Mouse (Mus musculus): ENCODE measurements around the gene H2-M10.6. TPM values are rescaled to one million over a fixed set of nuclear protein-coding genes. Genes with fewer than 3 reads are reported as not detected.
"Not testable (repeated sequence)": the region's sequence is repeated elsewhere in the genome, so short reads cannot be mapped to it uniquely, and the experiment has no call there.

Gene H2-M10.6
- polyA plus RNA-seq, 1 experiment from 2014 or later: not detected

GRCm38 (mm10) chr17:36826002-36826401 is 14.0 kb downstream of the H2-M10.6 start:
- H3K9ac ChIP-seq, H3K4me1 ChIP-seq, H3K36me3 ChIP-seq, H3K27me3 ChIP-seq, H3K4me3 ChIP-seq, H3K27ac ChIP-seq, H3K9me3 ChIP-seq: not testable (repeated sequence)
- ATAC-seq (ENCODE audit: low FRiP score, low read depth): peak; percentile 67; the same call in 1 of the 2 replicates
- H3K4me2 ChIP-seq (replicated peaks): peak overlapping the region; percentile 40; the same call in 1 of the 2 replicates
- 8% methylated on average over 5 of the region's 5 CpGs for WGBS

DNA sequence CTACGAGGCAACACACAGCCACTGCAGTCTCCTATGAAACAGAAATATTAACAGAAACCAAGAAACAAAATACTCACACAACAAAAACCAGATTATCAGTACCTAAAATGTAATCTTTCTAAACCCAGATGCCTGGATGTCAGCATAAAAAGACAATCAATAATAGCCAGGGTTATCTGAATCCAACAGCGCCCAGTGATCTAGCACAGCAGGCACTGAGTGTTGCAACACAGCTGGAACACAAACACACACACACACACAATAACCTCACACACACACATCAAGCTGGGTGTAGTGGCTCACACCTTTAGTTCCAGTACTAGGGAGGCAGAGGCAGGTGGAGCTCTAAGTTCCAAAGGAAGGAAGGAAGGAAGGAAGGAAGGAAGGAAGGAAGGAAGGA is 16.5 kb downstream of the H2-M10.6 start:
- no peak overlapping the region for H3K27ac ChIP-seq
- no peaks in the 10 kb centered on the region for H3K36me3 ChIP-seq
- H3K9ac ChIP-seq: no peak overlapping the region
- ATAC-seq (ENCODE audit: low FRiP score, low read depth): no peak
- H3K4me1 ChIP-seq: no peaks in the 10 kb centered on the region
- no peaks in the 10 kb centered on the region for H3K27me3 ChIP-seq
- no peaks in the 10 kb centered on the region for H3K9me3 ChIP-seq
- H3K4me2 ChIP-seq (replicated peaks): no peak overlapping the region
- WGBS: 80% methylated on average over 2 of the region's 2 CpGs
- H3K4me3 ChIP-seq: no peak overlapping the region

DNA sequence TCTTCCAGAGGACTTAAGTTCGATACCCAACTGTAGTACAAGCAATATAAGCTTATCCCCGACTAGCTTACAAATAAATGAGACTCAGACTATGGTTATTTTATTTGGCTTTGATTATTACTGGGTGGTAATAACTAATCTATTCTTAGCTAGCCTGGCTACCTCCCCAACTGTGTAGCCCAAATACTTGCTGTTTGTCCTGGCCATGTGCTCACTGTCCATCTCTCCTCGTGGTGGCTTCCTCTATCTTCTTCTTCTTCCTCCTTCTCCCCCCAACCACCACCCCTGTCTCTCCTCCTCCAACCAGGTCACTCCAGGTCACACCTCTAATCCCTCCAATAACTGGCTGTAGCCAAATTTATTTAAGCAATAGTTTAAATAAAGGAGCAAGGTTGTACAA is 18.5 kb downstream of the H2-M10.6 start:
- ATAC-seq (ENCODE audit: low FRiP score, low read depth): no peak
- Histone ChIP-seq H3K9ac (no peak overlapping the region), H3K27me3 (no peaks in the 10 kb centered on the region), H3K36me3 (no peaks in the 10 kb centered on the region), H3K4me2 (replicated peaks) (no peak overlapping the region), H3K27ac (no peak overlapping the region), H3K9me3 (no peaks in the 10 kb centered on the region), H3K4me3 (no peak overlapping the region), H3K4me1 (no peaks in the 10 kb centered on the region)
- WGBS: 75% methylated on average over 3 of the region's 3 CpGs

DNA sequence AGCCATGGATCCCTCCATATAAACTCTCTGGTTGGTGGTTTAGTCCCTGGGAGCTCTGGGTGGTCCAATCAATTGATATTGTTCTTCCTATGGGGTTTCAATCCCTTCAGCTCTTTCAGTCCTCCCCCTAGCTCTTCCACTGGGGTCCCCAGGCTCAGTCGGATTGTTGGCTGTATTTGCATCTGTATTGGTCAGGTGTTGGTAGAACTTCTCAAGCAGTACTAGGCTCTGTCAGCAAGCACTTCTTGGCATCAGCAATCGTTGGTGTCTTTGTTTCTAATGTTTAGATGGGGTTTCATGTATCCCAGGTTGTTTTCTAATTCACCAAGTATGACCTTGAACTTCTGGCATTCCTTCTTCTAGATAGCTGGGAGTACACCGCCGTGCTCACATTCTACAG is 20.7 kb downstream of the H2-M10.6 start:
- WGBS: 50% methylated on average over 4 of the region's 4 CpGs

DNA sequence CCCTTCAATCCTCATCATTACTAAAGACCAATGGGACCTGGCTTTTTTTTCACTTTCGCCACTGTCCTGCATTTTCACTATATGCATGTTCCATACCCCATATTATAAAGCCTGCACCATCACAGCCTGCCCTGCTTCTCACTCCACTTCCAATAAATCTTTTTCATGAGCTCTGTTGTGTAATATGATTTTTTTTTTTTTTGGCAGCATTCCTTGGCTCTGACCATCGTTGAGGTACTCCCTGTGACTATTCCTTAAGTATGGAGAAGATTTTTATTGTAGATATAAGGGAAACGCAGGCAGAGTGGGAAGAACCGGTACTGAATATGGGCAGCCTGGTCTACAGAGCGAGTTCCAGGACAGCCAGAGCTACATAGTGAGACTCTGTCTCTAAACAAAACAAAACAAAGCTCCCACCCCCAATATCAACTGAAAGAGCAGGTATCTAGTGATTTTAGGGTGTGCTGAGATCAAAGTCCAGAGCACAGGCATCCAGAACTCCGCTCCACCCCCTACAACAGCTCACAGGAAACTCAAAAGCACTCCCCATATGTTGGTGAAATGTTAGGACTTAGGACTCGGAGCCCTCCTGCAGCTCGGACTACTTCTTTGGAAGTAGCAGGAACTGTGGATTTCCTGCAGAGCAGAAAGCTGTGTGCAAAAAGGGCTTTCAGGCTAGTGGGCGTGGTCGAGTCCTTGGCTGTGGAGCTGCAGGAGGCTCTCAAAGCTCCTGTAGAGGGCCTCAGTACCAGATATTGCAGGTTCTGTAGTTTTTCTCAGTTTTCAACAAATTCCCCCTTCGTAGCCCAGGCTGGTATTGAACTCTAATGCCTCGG is 23.8 kb downstream of the H2-M10.6 start:
- 0 out of 2 replicates have a peak, but pooled peaks cover 4% of the 10 kb centered on the region for H3K36me3 ChIP-seq
- no peaks in the 10 kb centered on the region for H3K9me3 ChIP-seq
- peak overlapping the region; percentile 69 for H3K4me3 ChIP-seq
- H3K27me3 ChIP-seq: no peaks in the 10 kb centered on the region
- no peak overlapping the region for H3K9ac ChIP-seq
- no peak for ATAC-seq (ENCODE audit: low FRiP score, low read depth)
- peak overlapping the region; percentile 69 for H3K4me2 ChIP-seq (replicated peaks)
- H3K27ac ChIP-seq: peak overlapping the region; percentile 91
- 31% methylated on average over 12 of the region's 12 CpGs for WGBS
- peaks cover 27% of the 10 kb centered on the region for H3K4me1 ChIP-seq

More for the DNA sequence above, 20.7 kb downstream of the H2-M10.6 start:
- H3K4me3 ChIP-seq: no peak overlapping the region
- peaks cover 11% of the 10 kb centered on the region for H3K4me1 ChIP-seq
- no peaks in the 10 kb centered on the region for H3K9me3 ChIP-seq
- no peaks in the 10 kb centered on the region for H3K27me3 ChIP-seq
- no peak overlapping the region for H3K4me2 ChIP-seq (replicated peaks)
- ATAC-seq (ENCODE audit: low FRiP score, low read depth): no peak
- no peaks in the 10 kb centered on the region for H3K36me3 ChIP-seq
- no peak overlapping the region for H3K9ac ChIP-seq
- no peak overlapping the region for H3K27ac ChIP-seq

- 13% methylated on average over 3 of the region's 3 CpGs for WGBS
- H3K4me1 ChIP-seq: peaks cover 27% of the 10 kb centered on the region
- peak overlapping the region; percentile 91 for H3K27ac ChIP-seq
- ATAC-seq (ENCODE audit: low FRiP score, low read depth): peak; percentile 17
- peak overlapping the region; percentile 69 for H3K4me3 ChIP-seq
- H3K36me3 ChIP-seq: 0 out of 2 replicates have a peak, but pooled peaks cover 4% of the 10 kb centered on the region
- peak overlapping the region; percentile 69 for H3K9ac ChIP-seq
- H3K9me3 ChIP-seq: no peaks in the 10 kb centered on the region
- no peaks in the 10 kb centered on the region for H3K27me3 ChIP-seq
- peak overlapping the region; percentile 69 for H3K4me2 ChIP-seq (replicated peaks)
These were observed 24.4 kb downstream of the H2-M10.6 start for GRCm38 (mm10) chr17:36836427-36836812.

GRCm38 (mm10) chr17:36836874-36837647 is 25.1 kb downstream of the H2-M10.6 start, which contains the start of gene Trim26:
TSS of gene Trim26 (plus strand) at chr17:36837134.
- H3K4me3 ChIP-seq: peak within 1 kb of the TSS; percentile 69
- 0 out of 2 replicates have a peak, but pooled peaks cover 5% of the 10 kb centered on the region for H3K36me3 ChIP-seq
- peak within 1 kb of the TSS; percentile 84 for H3K9ac ChIP-seq
- H3K9me3 ChIP-seq: no peaks in the 10 kb centered on the region
- WGBS: under 1% methylated on average over 58 of the region's 58 CpGs
- H3K4me2 ChIP-seq (replicated peaks): peak within 1 kb of the TSS; percentile 69
- peaks cover 27% of the 10 kb centered on the region for H3K4me1 ChIP-seq
- peak; percentile 98 for ATAC-seq (ENCODE audit: low FRiP score, low read depth)
- H3K27me3 ChIP-seq: no peaks in the 10 kb centered on the region
- H3K27ac ChIP-seq: peak within 1 kb of the TSS; percentile 91

GRCm38 (mm10) chr17:36839001-36839400 is 27.0 kb downstream of the H2-M10.6 start:
- Histone ChIP-seq H3K4me1 (peaks cover 31% of the 10 kb centered on the region), H3K27me3 (no peaks in the 10 kb centered on the region), H3K9me3 (no peaks in the 10 kb centered on the region), H3K36me3 (peaks cover 11% of the 10 kb centered on the region; the same call in 1 of the 2 replicates), H3K4me3 (no peak overlapping the region), H3K27ac (no peak overlapping the region), H3K9ac (no peak overlapping the region), H3K4me2 (replicated peaks) (no peak overlapping the region)
- WGBS: 84% methylated on average over 5 of the region's 5 CpGs
- no peak for ATAC-seq (ENCODE audit: low FRiP score, low read depth)

GRCm38 (mm10) chr17:36839931-36840330 is 28.0 kb downstream of the H2-M10.6 start:
- H3K27me3 ChIP-seq: no peaks in the 10 kb centered on the region
- no peak for ATAC-seq (ENCODE audit: low FRiP score, low read depth)
- H3K4me2 ChIP-seq (replicated peaks): no peak overlapping the region
- no peak overlapping the region for H3K27ac ChIP-seq
- H3K36me3 ChIP-seq: peaks cover 11% of the 10 kb centered on the region; the same call in 1 of the 2 replicates
- H3K4me3 ChIP-seq: no peak overlapping the region
- H3K9me3 ChIP-seq: no peaks in the 10 kb centered on the region
- H3K9ac ChIP-seq: no peak overlapping the region
- H3K4me1 ChIP-seq: peaks cover 35% of the 10 kb centered on the region
- 73% methylated on average over 3 of the region's 3 CpGs for WGBS

GRCm38 (mm10) chr17:36840961-36841445 is 29.0 kb downstream of the H2-M10.6 start:
- no peak for ATAC-seq (ENCODE audit: low FRiP score, low read depth)
- peaks cover 31% of the 10 kb centered on the region for H3K4me1 ChIP-seq
- no peak overlapping the region for H3K27ac ChIP-seq
- H3K4me2 ChIP-seq (replicated peaks): no peak overlapping the region
- H3K27me3 ChIP-seq: no peaks in the 10 kb centered on the region
- H3K9me3 ChIP-seq: no peaks in the 10 kb centered on the region
- no peak overlapping the region for H3K4me3 ChIP-seq
- H3K9ac ChIP-seq: no peak overlapping the region
- H3K36me3 ChIP-seq: peaks cover 12% of the 10 kb centered on the region

- 81% methylated on average over 7 of the region's 7 CpGs for WGBS
These were observed 31.7 kb downstream of the H2-M10.6 start for GRCm38 (mm10) chr17:36843696-36844095.

DNA sequence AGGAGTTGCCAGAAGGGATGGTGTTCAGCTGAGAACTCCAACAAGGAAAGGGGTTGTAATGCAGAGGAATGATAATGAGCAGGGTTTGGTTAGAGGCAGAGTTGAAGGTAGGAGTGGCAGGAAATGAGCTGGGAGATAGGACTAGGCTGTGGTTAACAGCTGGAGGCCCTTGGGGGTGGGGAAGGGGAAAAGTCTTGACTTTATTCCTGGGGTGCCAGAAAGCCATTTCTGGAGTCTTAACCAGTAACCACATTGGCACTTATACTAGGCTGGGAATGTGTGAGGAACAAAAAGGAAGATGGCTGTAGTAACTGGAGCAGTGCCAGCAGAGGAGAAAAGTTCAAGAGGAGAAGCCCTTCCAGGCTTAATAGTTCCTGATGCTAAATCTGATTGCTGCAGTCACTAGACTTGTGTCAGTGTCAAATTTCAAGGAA is 32.3 kb downstream of the H2-M10.6 start:
- Histone ChIP-seq H3K27ac (no peak overlapping the region), H3K27me3 (no peaks in the 10 kb centered on the region), H3K36me3 (peaks cover 18% of the 10 kb centered on the region), H3K4me2 (replicated peaks) (no peak overlapping the region), H3K9me3 (no peaks in the 10 kb centered on the region), H3K4me1 (peaks cover 19% of the 10 kb centered on the region), H3K9ac (no peak overlapping the region), H3K4me3 (no peak overlapping the region)
- no peak for ATAC-seq (ENCODE audit: low FRiP score, low read depth)

More at GRCm38 (mm10) chr17:36843696-36844095, 31.7 kb downstream of the H2-M10.6 start:
- ATAC-seq (ENCODE audit: low FRiP score, low read depth): no peak
- Histone ChIP-seq H3K36me3 (peaks cover 22% of the 10 kb centered on the region), H3K9ac (no peak overlapping the region), H3K4me3 (no peak overlapping the region), H3K27ac (no peak overlapping the region), H3K9me3 (no peaks in the 10 kb centered on the region), H3K27me3 (no peaks in the 10 kb centered on the region), H3K4me2 (replicated peaks) (no peak overlapping the region), H3K4me1 (peaks cover 14% of the 10 kb centered on the region)

Measured in limb, embryonic 13.5 days (tissue).